Mouse (Mus musculus): ENCODE data around the gene Pcbp4.

DNA sequence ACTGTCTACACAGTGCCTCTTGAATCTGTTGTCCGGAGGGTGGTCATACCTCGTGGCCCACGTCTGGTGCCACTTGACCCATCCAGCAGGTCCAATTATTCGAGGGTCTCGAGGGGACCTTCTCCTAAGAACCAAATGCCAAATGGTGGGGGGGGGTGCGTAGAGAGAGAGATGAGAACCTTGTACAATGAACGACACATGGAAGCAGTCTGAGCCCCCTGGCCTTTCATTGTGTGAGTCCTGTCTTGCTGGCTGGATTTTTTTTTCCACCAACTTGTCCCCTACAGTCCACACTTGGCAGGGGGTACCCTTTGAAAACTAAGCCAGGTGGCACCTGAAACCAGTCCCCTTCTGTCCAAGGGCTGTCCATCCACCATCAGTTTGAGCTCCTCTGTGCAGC lies 14.7 kb downstream of the Pcbp4 start:
- no peak for TF ChIP-seq CTCF (IDR thresholded peaks at IDR 0.05; ENCODE audit: extremely low read depth, insufficient read length, insufficient replicate concordance, low read depth, low read length)
- no peak for TF ChIP-seq POLR2A (IDR thresholded peaks at IDR 0.05; ENCODE audit: low read depth, low read length)
